Mouse (Mus musculus) kidney, embryonic 14.5 days (tissue): ENCODE measurements around the gene Lgi4. TPM values are rescaled to one million over a fixed set of nuclear protein-coding genes. Genes with fewer than 3 reads are reported as not detected.

Experiments used
- ATAC-seq: fragments of 200-750 bp; cut with Nextera tagmentation; 2 replicates; pipeline ENCODE4 v1.8.0; 2017; ENCODE audit warnings: moderate number of reproducible peaks, mild to moderate bottlenecking, moderate TSS enrichment, moderate library complexity; ENCODE audit not compliant: low FRiP score, low TSS enrichment
- H3K27ac ChIP-seq: fragments of 300-500 bp; sonication (generic); 2 replicates; pipeline ENCODE4 v1.5.1; 2014; ENCODE audit warnings: low read depth, mild to moderate bottlenecking, low read length, moderate library complexity, mixed read lengths
- H3K27me3 ChIP-seq: fragments of 300-500 bp; sonication (generic); 2 replicates; pipeline ENCODE4 v1.6.1; 2014; ENCODE audit warnings: mild to moderate bottlenecking, low read length; ENCODE audit not compliant: control insufficient read depth, insufficient read depth
- H3K36me3 ChIP-seq: fragments of 300-500 bp; sonication (generic); 2 replicates; pipeline ENCODE4 v1.6.1; 2014; ENCODE audit warnings: low read length, mixed read lengths; ENCODE audit not compliant: control insufficient read depth, insufficient read depth
- H3K4me1 ChIP-seq: fragments of 300-500 bp; sonication (generic); 2 replicates; pipeline ENCODE4 v1.6.1; 2014; ENCODE audit warnings: low read length, mixed read lengths; ENCODE audit not compliant: control insufficient read depth, insufficient read depth
- H3K4me2 ChIP-seq: fragments of 300-500 bp; sonication (generic); replicated peaks from 2 replicates; pipeline ENCODE4 v1.6.1; 2014; ENCODE audit warnings: low read depth, mild to moderate bottlenecking, low read length
- H3K4me3 ChIP-seq: fragments of 300-500 bp; sonication (generic); 2 replicates; pipeline ENCODE4 v1.5.1; 2014; ENCODE audit warnings: mild to moderate bottlenecking, low read length
- H3K9ac ChIP-seq: fragments of 300-500 bp; sonication (generic); 2 replicates; pipeline ENCODE4 v1.6.1; 2014; ENCODE audit warnings: low read depth, mild to moderate bottlenecking, low read length, moderate library complexity
- H3K9me3 ChIP-seq: fragments of 300-500 bp; sonication (generic); 2 replicates; pipeline ENCODE4 v1.6.1; 2016; ENCODE audit warnings: low read length; ENCODE audit not compliant: control insufficient read depth
- WGBS: fragments of 180-500 bp; shearing (Covaris S2); extraction: QIAGEN DNeasy Blood & Tissue Kit; methylation state at CpG from one replicate; pipeline ENCODE4 v1.1.7; 2014; 5-methylcytosine and 5-hydroxymethylcytosine counted together
- polyA plus RNA-seq: library from polyadenylated mRNA; unstranded; fragments of >200 nt; fragmentation: Nextera tagmentation; extraction: Ambion mirVana; gene quantifications from 2 replicates; pipeline ENCODE4 v1.2.1, GENCODE M21; 2014

Gene Lgi4
- polyA plus RNA-seq, 1 experiment from 2014 or later: 0.47 TPM

DNA sequence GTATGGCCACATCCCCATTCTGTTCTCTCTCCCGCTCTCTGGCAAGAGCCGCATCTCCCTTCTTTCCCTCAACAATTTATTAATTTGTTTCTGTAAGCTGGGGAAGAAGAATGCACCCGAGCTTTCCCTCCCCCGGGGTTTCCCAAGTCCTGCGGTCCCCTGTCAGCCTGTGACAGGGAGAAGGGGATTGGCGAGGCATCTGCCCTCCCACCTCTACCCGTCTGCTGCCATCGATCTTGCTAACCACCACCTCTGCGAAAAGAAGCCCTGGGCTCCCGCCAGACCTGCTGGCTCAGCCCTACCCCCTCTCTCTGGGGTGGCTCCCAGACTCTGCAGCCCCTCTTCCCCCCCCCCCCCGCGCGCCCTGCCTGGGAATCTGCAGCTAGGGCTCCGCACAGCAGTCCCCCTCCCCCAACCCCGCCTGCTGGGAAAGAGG lies 9.3 kb upstream of the Lgi4 start:
- peak overlapping the region; percentile 18 for H3K4me3 ChIP-seq
- peaks cover 44% of the 10 kb centered on the region for H3K27me3 ChIP-seq
- ATAC-seq: no peak
- H3K9me3 ChIP-seq: no peaks in the 10 kb centered on the region
- H3K27ac ChIP-seq: no peak overlapping the region
- no peaks in the 10 kb centered on the region for H3K36me3 ChIP-seq
- 1% methylated on average over 10 of the region's 15 CpGs for WGBS
- H3K9ac ChIP-seq: no peak overlapping the region
- H3K4me1 ChIP-seq: peaks cover 36% of the 10 kb centered on the region
- H3K4me2 ChIP-seq: peak overlapping the region; percentile 27

DNA sequence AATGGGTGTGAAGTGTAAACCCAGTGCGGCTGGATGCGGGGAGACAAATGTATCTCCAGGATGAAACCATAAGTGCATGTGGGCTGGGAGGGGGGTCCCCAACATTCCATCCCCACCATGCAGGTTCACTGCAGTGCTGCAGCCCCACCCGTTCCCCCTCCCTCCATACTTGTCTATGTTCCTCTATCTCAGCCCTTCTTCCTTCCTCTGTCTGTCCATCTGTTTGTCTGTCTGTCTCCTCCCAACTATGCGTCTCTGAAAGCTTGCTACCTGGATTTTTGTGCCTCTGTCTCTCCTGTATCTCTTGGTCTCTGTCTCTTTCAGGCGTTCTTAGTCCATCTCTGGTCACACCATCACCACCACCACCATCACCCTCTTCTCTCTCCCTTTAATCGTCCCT lies 8.7 kb upstream of the Lgi4 start:
- Histone ChIP-seq H3K4me3 (peak overlapping the region; percentile 18), H3K36me3 (no peaks in the 10 kb centered on the region), H3K4me2 (peak overlapping the region; percentile 27; the same call in 1 of the 2 replicates), H3K4me1 (peaks cover 42% of the 10 kb centered on the region), H3K9me3 (no peaks in the 10 kb centered on the region), H3K9ac (no peak overlapping the region), H3K27me3 (peaks cover 44% of the 10 kb centered on the region), H3K27ac (no peak overlapping the region)
- 7% methylated on average over 6 of the region's 6 CpGs for WGBS
- ATAC-seq: no peak

DNA sequence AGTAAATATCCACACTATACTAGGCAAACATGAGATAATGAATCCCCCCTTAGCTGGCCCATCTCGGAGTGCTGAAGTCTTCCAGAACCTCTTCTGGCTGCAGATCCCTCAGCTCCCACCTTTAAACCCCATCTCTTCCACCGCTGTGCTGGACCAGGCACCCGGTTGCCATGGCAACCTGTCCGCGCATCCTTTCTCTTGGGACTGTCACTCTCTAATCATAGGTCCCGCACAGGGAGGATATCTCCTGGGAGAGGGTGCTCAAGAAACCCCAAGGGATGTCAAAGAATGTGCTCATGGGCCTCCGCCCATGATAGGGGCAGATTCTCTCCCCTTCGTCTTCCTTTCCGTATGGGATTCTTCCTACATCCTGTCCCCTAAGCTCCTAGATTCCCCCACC lies 8.2 kb upstream of the Lgi4 start:
- Histone ChIP-seq H3K4me2 (peak overlapping the region; percentile 40; the same call in 1 of the 2 replicates), H3K4me3 (peak overlapping the region; percentile 26), H3K9ac (no peak overlapping the region), H3K36me3 (no peaks in the 10 kb centered on the region), H3K9me3 (no peaks in the 10 kb centered on the region), H3K27ac (no peak overlapping the region), H3K27me3 (peaks cover 44% of the 10 kb centered on the region), H3K4me1 (peaks cover 43% of the 10 kb centered on the region)
- 4% methylated on average over 9 of the region's 9 CpGs for WGBS
- ATAC-seq: no peak

- Histone ChIP-seq H3K4me1 (peaks cover 45% of the 10 kb centered on the region), H3K9ac (0 out of 2 replicates have a peak within 1 kb of the TSS, but pooled peaks have one; percentile 28)
Observed at GRCm38 (mm10) chr7:31051321-31052021, 7.7 kb upstream of the Lgi4 start, which contains the start of gene Fxyd7. TSS of gene Fxyd7 (minus strand) at chr7:31051467.

GRCm38 (mm10) chr7:31052251-31052635 lies 6.9 kb upstream of the Lgi4 start:
- peak overlapping the region; percentile 28; the same call in 1 of the 2 replicates for H3K9ac ChIP-seq
- peaks cover 44% of the 10 kb centered on the region for H3K27me3 ChIP-seq
- peak overlapping the region; percentile 26 for H3K4me3 ChIP-seq
- WGBS: 3% methylated on average over 22 of the region's 22 CpGs
- no peaks in the 10 kb centered on the region for H3K9me3 ChIP-seq
- no peak for ATAC-seq
- no peaks in the 10 kb centered on the region for H3K36me3 ChIP-seq
- peak overlapping the region; percentile 40 for H3K4me2 ChIP-seq
- H3K27ac ChIP-seq: no peak overlapping the region
- peaks cover 46% of the 10 kb centered on the region for H3K4me1 ChIP-seq

More at GRCm38 (mm10) chr7:31051321-31052021, 7.7 kb upstream of the Lgi4 start, which contains the start of gene Fxyd7:
- no peak for ATAC-seq
- peaks cover 44% of the 10 kb centered on the region for H3K27me3 ChIP-seq
- peak within 1 kb of the TSS; percentile 40 for H3K4me2 ChIP-seq
- H3K9me3 ChIP-seq: no peaks in the 10 kb centered on the region
- no peak within 1 kb of the TSS for H3K27ac ChIP-seq
- peak within 1 kb of the TSS; percentile 26 for H3K4me3 ChIP-seq
- no peaks in the 10 kb centered on the region for H3K36me3 ChIP-seq
- WGBS: 2% methylated on average over 25 of the region's 28 CpGs

DNA sequence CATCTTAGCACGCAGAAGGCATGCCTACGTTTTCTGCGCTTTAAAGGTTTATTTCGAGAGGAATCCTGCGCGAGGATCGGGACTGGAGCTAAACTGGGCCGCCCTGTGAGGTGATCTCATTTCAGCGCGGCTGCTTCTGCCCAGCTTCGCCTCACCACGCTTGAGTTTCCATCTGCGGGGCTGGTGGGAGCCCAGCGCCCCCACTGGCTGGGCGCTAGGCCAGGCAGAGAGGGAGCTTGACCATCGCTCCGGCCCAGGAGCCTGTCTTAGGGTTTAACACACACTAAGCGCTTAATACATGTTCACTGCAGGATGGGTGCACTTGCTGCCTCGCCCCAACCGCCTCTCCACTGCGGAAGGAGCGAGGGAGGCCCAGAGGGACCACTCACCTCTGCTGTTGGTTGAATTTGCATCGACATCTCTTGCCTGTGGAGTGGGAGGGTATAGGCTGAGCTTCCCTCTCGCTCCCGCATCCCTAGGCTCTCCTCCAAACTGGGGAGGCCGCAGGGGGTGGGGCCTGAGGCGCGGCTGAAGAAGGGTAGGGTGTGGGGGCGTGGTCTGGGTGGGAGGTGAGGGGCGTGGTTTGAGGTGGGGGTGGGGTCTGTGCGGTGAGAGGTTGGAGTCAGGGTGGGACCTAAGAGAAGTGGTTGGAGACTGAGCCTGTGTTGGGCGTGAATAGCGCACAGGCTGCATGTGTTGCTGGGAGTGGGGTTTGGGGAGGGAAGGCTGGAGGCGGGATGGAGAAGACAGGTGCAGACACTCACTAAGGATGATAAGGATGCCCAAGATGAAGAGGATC lies 6.3 kb upstream of the Lgi4 start:
- Histone ChIP-seq H3K27ac (no peak overlapping the region), H3K9ac (peak overlapping the region; percentile 28; the same call in 1 of the 2 replicates), H3K27me3 (peaks cover 44% of the 10 kb centered on the region), H3K36me3 (no peaks in the 10 kb centered on the region), H3K4me2 (peak overlapping the region; percentile 40), H3K4me3 (peak overlapping the region; percentile 26), H3K9me3 (no peaks in the 10 kb centered on the region), H3K4me1 (peaks cover 46% of the 10 kb centered on the region)
- ATAC-seq: peak; percentile 47
- 2% methylated on average over 34 of the region's 34 CpGs for WGBS

GRCm38 (mm10) chr7:31053882-31054447 lies 5.2 kb upstream of the Lgi4 start:
- no peaks in the 10 kb centered on the region for H3K9me3 ChIP-seq
- H3K27me3 ChIP-seq: peaks cover 44% of the 10 kb centered on the region
- no peak overlapping the region for H3K9ac ChIP-seq
- H3K4me1 ChIP-seq: peaks cover 46% of the 10 kb centered on the region
- H3K27ac ChIP-seq: no peak overlapping the region
- H3K36me3 ChIP-seq: no peaks in the 10 kb centered on the region
- H3K4me3 ChIP-seq: no peak overlapping the region
- H3K4me2 ChIP-seq: no peak overlapping the region; the same call in 1 of the 2 replicates
- no peak for ATAC-seq
- WGBS: 29% methylated on average over 10 of the region's 10 CpGs

GRCm38 (mm10) chr7:31054661-31055320 lies 4.4 kb upstream of the Lgi4 start:
- Histone ChIP-seq H3K4me2 (peak overlapping the region; percentile 31), H3K27ac (peak overlapping the region; percentile 38; the same call in 1 of the 2 replicates), H3K4me3 (peak overlapping the region; percentile 18; the same call in 1 of the 2 replicates), H3K36me3 (no peaks in the 10 kb centered on the region), H3K27me3 (peaks cover 37% of the 10 kb centered on the region), H3K9ac (no peak overlapping the region; the same call in 1 of the 2 replicates), H3K4me1 (peaks cover 42% of the 10 kb centered on the region), H3K9me3 (no peaks in the 10 kb centered on the region)
- 44% methylated on average over 11 of the region's 11 CpGs for WGBS
- no peak for ATAC-seq
